Mouse (Mus musculus) ovary, postnatal 36 days (tissue): ENCODE data around the gene Slf2.

ENCODE experiments used
- DNase-seq: peaks from one replicate; pipeline ENCODE4 v3.0.0; 2022; ENCODE audit warnings: low spot score, mixed read lengths

Gene Slf2

DNA sequence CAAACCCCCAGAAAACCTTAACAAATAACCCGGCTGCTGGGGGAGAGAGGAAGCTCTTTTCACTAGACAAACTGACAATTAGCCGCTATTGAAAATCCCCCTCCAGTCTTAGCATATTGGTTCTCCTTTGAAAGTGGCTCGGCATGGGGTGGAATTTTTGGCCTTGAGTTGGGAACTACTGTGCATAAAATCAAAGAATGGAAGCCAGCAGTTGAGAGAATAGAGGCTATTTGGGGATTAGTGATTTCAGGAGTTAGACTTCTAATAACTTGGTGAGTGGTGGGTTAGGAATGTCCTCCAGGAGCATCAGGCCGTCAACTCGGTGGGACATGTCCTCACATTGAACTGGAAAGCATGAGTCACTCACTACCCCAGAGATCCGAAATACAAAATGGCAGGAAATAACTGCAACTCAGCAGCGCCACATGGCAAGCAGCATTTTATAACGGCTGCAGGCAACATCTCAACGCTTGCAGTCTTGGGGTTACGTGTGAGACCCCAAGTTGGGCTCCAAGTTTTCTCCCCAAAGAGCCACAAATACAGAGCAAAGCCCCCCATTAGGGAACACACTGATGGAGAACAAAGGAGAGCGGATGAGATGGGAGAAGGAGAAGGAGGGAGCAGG lies 22.0 kb upstream of the Slf2 start:
- no peak for DNase-seq

DNA sequence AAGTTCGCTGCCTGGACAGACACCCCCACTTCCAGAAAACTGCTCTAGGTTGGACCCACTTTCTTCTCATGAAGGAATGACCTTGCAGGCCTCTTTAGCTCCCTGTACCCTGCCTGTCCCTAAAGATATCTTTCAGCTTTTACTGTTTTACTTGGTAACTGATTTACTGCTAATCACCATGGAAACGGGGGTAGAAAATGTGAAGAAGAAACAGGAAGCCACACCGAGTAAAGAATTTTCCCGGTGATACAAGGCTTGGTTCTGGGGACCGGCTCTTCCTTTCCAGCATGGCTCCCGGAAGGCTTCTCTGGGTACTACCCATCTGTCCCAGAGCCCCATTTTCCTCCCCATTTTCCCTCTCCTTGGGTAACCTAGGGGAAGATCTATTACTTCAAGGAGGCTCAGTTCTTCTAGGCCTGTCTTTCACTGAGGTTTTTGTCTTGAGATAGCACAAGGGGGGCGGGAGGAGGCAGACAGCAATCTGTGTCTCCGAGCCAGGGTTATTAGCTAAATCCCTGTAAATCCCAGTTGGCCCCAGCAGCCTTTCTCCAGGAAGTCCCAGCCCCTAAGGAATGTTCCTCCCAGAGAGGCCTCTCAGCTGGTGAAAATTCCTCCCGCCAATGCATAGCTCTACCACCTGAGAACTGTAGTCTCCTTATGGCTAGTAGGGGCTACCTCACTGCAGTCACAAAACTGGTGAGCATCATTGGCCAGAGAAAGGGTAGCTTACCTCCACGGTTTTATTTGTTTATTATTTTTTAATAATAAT lies 16.3 kb upstream of the Slf2 start:
- no peak for DNase-seq

DNA sequence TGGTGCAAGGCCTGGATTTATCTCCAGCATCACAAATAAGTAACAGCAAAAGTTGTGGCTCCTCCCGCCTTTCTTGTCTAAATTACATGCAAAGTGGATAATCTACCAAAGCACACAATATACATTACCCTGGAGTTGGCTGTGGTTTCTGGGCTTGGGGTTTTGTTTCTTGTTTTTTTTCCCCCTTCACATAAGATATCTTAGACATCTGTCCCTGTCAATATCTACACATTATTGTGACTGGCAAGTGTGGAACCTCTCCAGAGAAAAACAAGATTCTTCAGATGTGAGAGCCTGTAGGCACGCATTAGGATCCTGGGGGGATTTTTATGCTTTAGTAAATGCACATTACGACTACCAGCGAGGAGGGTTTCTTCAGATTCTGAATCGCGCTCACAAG lies 12.8 kb upstream of the Slf2 start:
- no peak for DNase-seq

GRCm38 (mm10) chr19:44921466-44922139 lies 9.3 kb upstream of the Slf2 start:
- DNase-seq, result no peak

- no peak for DNase-seq
Measured at GRCm38 (mm10) chr19:44922521-44922920, 8.4 kb upstream of the Slf2 start.

DNA sequence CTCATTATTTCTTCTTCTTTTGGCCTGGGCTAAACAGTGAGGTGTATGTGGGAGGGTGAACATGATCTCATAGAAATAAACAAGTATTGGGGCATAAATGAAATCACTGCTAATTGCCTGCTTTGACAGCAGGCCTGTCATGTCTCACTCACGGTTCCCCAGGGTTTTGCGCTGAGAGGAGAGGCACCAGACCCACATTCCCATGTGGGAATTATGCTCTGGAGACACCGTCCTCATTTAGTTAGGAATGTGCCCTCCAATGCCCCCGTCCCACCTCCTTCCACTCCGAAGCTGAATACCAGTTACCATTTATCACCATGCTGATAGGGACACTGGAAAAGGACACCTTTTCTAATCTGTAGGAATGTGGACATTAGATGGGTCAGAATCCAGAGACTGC lies 6.3 kb upstream of the Slf2 start:
- DNase-seq, result no peak

- DNase-seq, result no peak
Measured at GRCm38 (mm10) chr19:44926781-44927180, 4.2 kb upstream of the Slf2 start.

DNA sequence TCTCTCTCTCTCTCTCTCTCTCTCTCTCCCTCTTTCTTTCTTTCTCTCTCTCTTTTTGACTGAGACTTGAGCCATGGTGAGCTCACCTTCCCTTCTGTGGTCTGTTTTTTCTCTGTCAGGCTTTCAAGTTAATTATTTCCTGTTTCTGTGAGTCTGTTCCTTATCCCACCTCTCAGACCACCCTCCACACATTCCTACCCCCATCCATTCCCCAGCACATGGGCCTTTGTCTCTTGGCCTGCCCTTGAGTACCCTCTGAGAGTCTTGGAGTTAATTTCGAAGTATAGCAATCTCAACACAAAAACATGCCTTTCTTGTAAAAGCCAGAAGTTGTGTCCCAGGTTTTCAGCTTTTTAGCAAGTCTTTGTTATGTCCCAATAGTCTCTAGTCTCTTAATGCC lies 3.7 kb upstream of the Slf2 start:
- DNase-seq, result no peak

DNA sequence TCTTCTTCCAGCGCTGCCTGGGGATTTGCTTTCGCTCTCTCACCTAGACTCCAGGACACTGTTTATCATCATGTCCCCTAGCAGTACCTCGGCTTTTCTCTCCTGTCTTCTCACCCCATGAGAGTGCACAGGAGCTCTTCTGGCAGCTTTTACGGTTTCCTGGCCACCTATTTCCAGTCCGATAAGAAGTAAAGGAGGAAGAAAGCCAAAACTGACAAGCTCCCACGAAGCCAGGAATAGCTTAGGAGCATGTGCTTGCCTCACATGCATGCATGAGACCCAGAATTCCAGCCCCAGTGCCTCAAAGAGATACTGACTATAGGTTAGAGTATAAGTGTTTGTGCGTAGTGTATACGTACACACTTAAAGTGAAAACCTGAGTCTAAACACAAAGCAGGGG lies 2.8 kb upstream of the Slf2 start:
- DNase-seq, result no peak

DNA sequence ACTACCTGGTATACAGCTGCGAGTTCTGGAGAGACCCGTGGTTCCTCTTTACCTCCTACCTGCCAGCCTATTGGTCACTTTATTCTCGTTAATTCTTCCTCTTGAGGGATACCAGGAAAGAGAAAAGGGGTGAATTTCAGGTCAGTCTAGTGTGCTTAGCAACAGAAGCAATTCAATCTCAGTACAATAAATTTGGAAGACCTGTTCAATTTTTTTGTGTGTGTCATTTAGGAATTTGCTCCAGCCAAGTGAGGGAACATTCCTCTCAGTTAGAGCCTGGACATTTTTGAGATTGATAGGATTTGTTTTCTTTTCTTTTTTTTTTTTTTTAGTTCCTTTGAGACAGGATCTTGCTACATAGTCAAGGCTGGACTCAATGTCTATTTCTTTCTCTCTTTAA lies 1.7 kb upstream of the Slf2 start:
- no peak for DNase-seq

DNA sequence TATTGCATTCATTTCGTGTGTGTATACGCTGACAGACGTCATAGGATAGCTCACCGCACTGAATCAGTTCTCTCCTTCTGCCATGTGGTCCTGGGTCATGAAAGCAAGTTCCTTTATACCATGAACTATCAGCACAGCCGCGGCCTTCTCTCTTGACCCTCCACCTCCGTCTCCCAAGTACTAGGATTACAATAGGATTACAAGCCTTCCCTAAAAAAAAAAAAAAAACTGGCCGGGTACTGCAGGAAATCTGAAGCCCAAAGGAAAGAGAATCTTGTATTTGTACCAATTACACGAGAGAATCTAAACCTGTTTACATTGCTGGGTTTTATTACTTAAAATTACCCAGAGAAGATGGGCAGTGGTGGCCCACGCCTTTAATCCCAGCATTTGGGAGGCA lies 1.3 kb upstream of the Slf2 start:
- no peak for DNase-seq

DNA sequence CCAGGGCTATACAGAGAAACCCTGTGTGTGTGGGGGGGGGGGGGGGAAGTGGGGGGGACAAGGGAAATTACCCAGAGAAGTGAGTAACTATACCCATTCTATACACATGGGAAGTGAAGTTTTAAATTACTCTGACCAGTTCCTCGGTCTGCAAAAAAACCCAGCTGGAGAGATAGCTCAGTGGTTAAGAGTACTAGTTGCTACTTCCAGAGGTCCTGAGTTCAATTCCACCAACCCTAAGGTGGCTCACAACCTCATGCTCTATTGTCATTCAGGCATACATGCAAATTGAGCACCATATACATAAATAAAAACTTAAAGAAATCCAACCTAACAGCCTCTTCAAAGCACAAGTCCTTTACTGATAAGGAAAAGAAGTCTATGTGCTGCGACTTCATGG lies 829 bp upstream of the Slf2 start:
- no peak for DNase-seq

- peak; percentile 86 for DNase-seq
Measured at GRCm38 (mm10) chr19:44931454-44931759, 456 bp downstream of the Slf2 start.

- no peak for DNase-seq
Measured at GRCm38 (mm10) chr19:44932051-44932450, 1.1 kb downstream of the Slf2 start.

DNA sequence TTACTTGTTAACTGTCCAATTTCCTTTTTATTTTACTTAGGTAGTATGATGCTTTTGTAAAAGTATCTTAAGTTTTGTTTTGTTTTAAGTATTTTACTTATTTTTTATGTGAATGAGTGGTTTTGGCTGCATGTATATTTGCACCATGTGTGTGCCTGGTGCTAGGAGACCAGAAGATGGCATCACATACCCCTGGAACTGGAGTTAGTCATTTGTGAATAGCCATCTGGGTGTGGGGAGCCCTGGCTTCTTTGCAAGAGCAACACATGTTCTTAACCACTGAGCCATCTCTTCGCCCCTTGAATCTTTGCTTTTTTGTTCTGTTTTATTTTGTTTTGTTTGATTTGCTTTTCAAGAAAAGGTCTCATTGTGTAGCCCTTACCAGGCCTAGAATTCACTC lies 2.2 kb downstream of the Slf2 start:
- DNase-seq, result no peak

DNA sequence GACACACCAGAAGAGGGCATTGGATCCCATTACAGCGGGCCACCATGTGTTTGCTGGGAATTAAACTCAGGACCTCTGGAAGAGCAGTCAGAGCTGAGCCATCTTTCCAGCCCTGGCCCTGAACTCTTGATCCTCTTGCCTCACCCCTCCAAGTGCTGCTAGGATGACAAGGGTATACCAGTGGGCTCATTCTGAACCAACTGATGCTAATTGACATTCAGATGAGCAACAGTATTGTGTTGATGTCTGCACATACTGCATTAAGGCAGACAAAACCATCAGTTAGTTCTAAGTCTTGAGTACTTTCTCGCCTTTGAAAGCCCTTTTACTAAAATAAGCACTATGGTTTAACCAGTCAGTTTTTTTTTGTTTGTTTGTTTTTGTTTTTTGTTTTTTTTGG lies 28.7 kb downstream of the Slf2 start:
- DNase-seq, result no peak

GRCm38 (mm10) chr19:44965978-44966377 lies 35.0 kb downstream of the Slf2 start:
- DNase-seq, result no peak

- no peak for DNase-seq
Measured at GRCm38 (mm10) chr19:44968329-44968728, 37.4 kb downstream of the Slf2 start.

DNA sequence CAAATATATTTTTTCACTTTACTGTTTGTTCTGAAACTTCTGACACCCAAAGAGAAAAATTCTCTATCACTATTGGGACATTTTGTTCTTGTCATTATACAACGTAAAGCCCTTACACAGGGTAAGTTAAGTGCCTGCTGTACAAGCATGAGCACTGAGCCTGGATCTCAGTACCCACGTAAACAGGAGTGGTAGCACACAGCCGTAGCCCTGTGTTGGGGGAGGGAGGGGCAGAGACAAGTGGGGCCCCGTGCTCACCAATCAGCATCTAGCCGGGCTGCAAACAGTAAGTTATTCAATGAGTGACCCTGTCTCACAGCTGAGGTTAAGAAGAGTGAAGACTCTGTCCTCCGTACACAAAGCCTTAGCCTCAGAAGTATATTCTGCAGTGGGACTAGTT lies 45.7 kb downstream of the Slf2 start:
- DNase-seq, result no peak

DNA sequence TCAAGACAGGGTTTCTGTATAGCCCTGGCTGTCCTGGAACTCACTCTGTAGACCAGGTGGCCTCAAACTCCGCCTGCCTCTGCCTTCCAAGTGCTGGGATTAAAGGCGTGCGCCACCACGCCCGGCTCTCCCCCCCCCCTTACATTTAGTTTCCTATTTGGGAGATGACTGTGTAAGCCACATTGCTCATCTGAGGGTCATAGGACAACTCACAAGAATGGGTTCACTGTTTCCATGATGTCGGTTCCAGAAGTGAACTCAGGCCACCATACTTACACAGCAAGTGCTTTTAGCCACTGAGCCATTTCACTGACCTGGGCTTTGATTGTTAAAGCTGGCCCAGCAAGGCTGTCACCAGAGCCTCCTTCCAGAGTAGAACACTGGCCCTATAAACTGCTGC lies 46.2 kb downstream of the Slf2 start:
- no peak for DNase-seq

DNA sequence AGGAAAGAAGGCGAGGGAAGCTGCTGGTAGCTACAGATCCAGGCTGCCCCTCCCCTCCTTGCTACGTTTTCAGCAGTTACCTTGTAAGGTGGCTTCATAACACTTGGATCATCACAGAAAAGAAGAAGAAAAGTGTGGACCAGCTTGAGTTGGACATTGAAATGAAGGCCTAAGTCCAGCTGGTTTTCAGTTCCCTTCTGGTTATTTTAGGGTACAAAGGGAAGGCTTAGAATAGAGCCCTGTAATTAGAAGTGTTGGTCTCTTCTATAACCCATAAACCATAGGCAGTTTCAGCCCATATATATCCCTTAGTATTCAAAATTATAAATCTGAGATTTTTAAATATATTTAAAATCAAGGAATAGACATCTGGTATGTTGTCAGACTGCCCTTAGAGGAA lies 49.8 kb downstream of the Slf2 start:
- no peak for DNase-seq

GRCm38 (mm10) chr19:44982477-44983115 lies 51.6 kb downstream of the Slf2 start:
- no peak for DNase-seq

GRCm38 (mm10) chr19:44983366-44983765 lies 52.4 kb downstream of the Slf2 start:
- DNase-seq, result no peak
